Mouse (Mus musculus) MEL (cell line): ENCODE results near the gene Ndufaf2. TPM values are rescaled to one million over a fixed set of nuclear protein-coding genes. Genes with fewer than 3 reads are reported as not detected.

ENCODE experiments used
- DNase-seq: peaks from one replicate; pipeline ENCODE4 v3.0.0; 2011; ENCODE audit warnings: low read depth, low spot score
- H3K27ac ChIP-seq: 2 replicates; pipeline ENCODE4 v1.5.1; 2012; ENCODE audit warnings: low read depth, mild to moderate bottlenecking, control low read depth, low read length, moderate library complexity; ENCODE audit not compliant: control insufficient read depth
- H3K27me3 ChIP-seq, 2 experiments: fragments of 150-350 bp in 1 of 2; sonication (generic) in 1 of 2; 2 replicates each; pipeline ENCODE4 v1.6.1; 2012; ENCODE audit warnings: low read length in 2 of 2, mild to moderate bottlenecking in 2 of 2, improper control_type of control experiment in 1 of 2, moderate library complexity in 1 of 2; ENCODE audit not compliant: insufficient read depth in 2 of 2, control insufficient read depth in 1 of 2
- H3K36me3 ChIP-seq, 2 experiments: 2 replicates each; pipeline ENCODE4 v1.6.1; 2012 to 2014; ENCODE audit warnings: low read length in 2 of 2, improper control_type of control experiment in 1 of 2, inconsistent platforms in 1 of 2, mild to moderate bottlenecking in 1 of 2; ENCODE audit not compliant: insufficient read depth in 2 of 2, control insufficient read depth in 1 of 2
- H3K4me1 ChIP-seq, 2 experiments: fragments of 150-350 bp in 1 of 2; sonication (generic) in 1 of 2; 2 replicates each; pipeline ENCODE4 v1.6.1; 2012; ENCODE audit warnings: low read length in 2 of 2, improper control_type of control experiment in 1 of 2, mild to moderate bottlenecking in 1 of 2; ENCODE audit not compliant: insufficient read depth in 2 of 2, control insufficient read depth in 1 of 2
- H3K4me3 ChIP-seq, 2 experiments: fragments of 150-350 bp in 1 of 2; sonication (generic) in 1 of 2; 2 replicates each; pipeline ENCODE4 v1.5.1; 2012; ENCODE audit warnings: low read depth in 2 of 2, low read length in 2 of 2, mild to moderate bottlenecking in 2 of 2, moderate library complexity in 2 of 2, control low read depth in 1 of 2, improper control_type of control experiment in 1 of 2; ENCODE audit not compliant: control insufficient read depth in 1 of 2, insufficient read depth in 1 of 2
- H3K79me2 ChIP-seq: 2 replicates; pipeline ENCODE4 v1.6.1; 2012; ENCODE audit warnings: mild to moderate bottlenecking, low read length, moderate library complexity; ENCODE audit not compliant: control insufficient read depth, poor library complexity, insufficient read depth
- H3K9ac ChIP-seq: 2 replicates; pipeline ENCODE4 v1.6.1; 2012; ENCODE audit warnings: low read depth, mild to moderate bottlenecking, control low read depth, low read length, moderate library complexity; ENCODE audit not compliant: control insufficient read depth, poor library complexity, severe bottlenecking
- H3K9me3 ChIP-seq: fragments of 150-350 bp; sonication (generic); replicated peaks from 2 replicates; pipeline ENCODE4 v1.6.1; 2012; ENCODE audit warnings: mild to moderate bottlenecking, low read length, improper control_type of control experiment, moderate library complexity; ENCODE audit not compliant: insufficient read depth
- BHLHE40 ChIP-seq: IDR thresholded peaks from 2 replicates; pipeline ENCODE4 v1.6.1; 2012; ENCODE audit warnings: low read depth, mild to moderate bottlenecking, inconsistent platforms, low read length, improper control_type of control experiment, borderline replicate concordance
- CHD1 ChIP-seq: IDR thresholded peaks from 2 replicates; pipeline ENCODE4 v1.6.1; 2012; ENCODE audit warnings: low read depth, mild to moderate bottlenecking, inconsistent platforms, low read length, improper control_type of control experiment
- CHD2 ChIP-seq: IDR thresholded peaks from 2 replicates; pipeline ENCODE4 v1.6.1; 2011; ENCODE audit warnings: low read length, improper control_type of control experiment
- CTCF ChIP-seq, 3 experiments: IDR thresholded peaks in 2 of 3; conservative IDR thresholded peaks in 1 of 3; 2 replicates each; pipeline ENCODE4 v1.5.1; 2011 to 2012; ENCODE audit warnings: low read length in 3 of 3, low read depth in 2 of 3, mild to moderate bottlenecking in 2 of 3, improper control_type of control experiment in 1 of 3, inconsistent platforms in 1 of 3, mixed read lengths in 1 of 3, moderate library complexity in 1 of 3; ENCODE audit not compliant: control insufficient read depth in 1 of 3, insufficient read depth in 1 of 3, poor library complexity in 1 of 3, severe bottlenecking in 1 of 3
- E2F4 ChIP-seq: IDR thresholded peaks from 2 replicates; pipeline ENCODE4 v1.6.1; 2011; ENCODE audit warnings: low read depth, low read length, improper control_type of control experiment, borderline replicate concordance
- ELF1 ChIP-seq: IDR thresholded peaks from 2 replicates; pipeline ENCODE4 v1.6.1; 2014; ENCODE audit warnings: low read depth, mild to moderate bottlenecking, inconsistent platforms, low read length, improper control_type of control experiment, moderate library complexity
- ETS1 ChIP-seq: IDR thresholded peaks from 2 replicates; pipeline ENCODE4 v1.6.1; 2012; ENCODE audit warnings: low read depth, mild to moderate bottlenecking, inconsistent platforms, low read length, improper control_type of control experiment, moderate library complexity
- GABPA ChIP-seq: IDR thresholded peaks from 2 replicates; pipeline ENCODE4 v1.6.1; 2012; ENCODE audit warnings: low read depth, mild to moderate bottlenecking, inconsistent platforms, low read length, improper control_type of control experiment, moderate library complexity
- GATA1 ChIP-seq: IDR thresholded peaks from 2 replicates; pipeline ENCODE4 v1.6.1; 2011; ENCODE audit warnings: low read depth, low read length, improper control_type of control experiment
- HCFC1 ChIP-seq: IDR thresholded peaks from 2 replicates; pipeline ENCODE4 v1.6.1; 2012; ENCODE audit warnings: low read depth, mild to moderate bottlenecking, inconsistent platforms, low read length, improper control_type of control experiment, moderate library complexity
- MAX ChIP-seq: IDR thresholded peaks from 2 replicates; pipeline ENCODE4 v1.6.1; 2011; ENCODE audit warnings: low read length, improper control_type of control experiment
- MEF2A ChIP-seq: IDR thresholded peaks from 2 replicates; pipeline ENCODE4 v1.6.1; 2014; ENCODE audit warnings: low read depth, mild to moderate bottlenecking, inconsistent platforms, low read length, improper control_type of control experiment; ENCODE audit not compliant: poor library complexity, insufficient replicate concordance, severe bottlenecking; ENCODE audit errors: extremely low read depth
- MXI1 ChIP-seq: IDR thresholded peaks from 2 replicates; pipeline ENCODE4 v1.6.1; 2011; ENCODE audit warnings: mild to moderate bottlenecking, low read depth, low read length, improper control_type of control experiment
- MYB ChIP-seq: IDR thresholded peaks from 2 replicates; pipeline ENCODE4 v1.6.1; 2011; ENCODE audit warnings: mild to moderate bottlenecking, low read depth, low read length, improper control_type of control experiment
- MYC ChIP-seq: IDR thresholded peaks from 2 replicates; pipeline ENCODE4 v1.6.1; 2011; ENCODE audit warnings: low read depth, mild to moderate bottlenecking, low read length, improper control_type of control experiment, moderate library complexity
- NELFE ChIP-seq: IDR thresholded peaks from 2 replicates; pipeline ENCODE4 v1.6.1; 2011; ENCODE audit warnings: low read depth, low read length, improper control_type of control experiment
- NRF1 ChIP-seq: IDR thresholded peaks from 2 replicates; pipeline ENCODE4 v1.6.1; 2014; ENCODE audit warnings: low read depth, mild to moderate bottlenecking, inconsistent platforms, low read length, improper control_type of control experiment, moderate library complexity; ENCODE audit not compliant: poor library complexity, insufficient read depth, severe bottlenecking
- POLR2A ChIP-seq, 2 experiments: IDR thresholded peaks; 2 replicates each; pipeline ENCODE4 v1.6.1; 2011 to 2012; ENCODE audit warnings: low read length in 2 of 2, mild to moderate bottlenecking in 2 of 2, control low read depth in 1 of 2, improper control_type of control experiment in 1 of 2, low read depth in 1 of 2, moderate library complexity in 1 of 2; ENCODE audit not compliant: control insufficient read depth in 1 of 2, insufficient read depth in 1 of 2, poor library complexity in 1 of 2
- RAD21 ChIP-seq: IDR thresholded peaks from 2 replicates; pipeline ENCODE4 v1.6.1; 2011; ENCODE audit warnings: mild to moderate bottlenecking, low read depth, low read length, improper control_type of control experiment
- RCOR1 ChIP-seq: IDR thresholded peaks from 2 replicates; pipeline ENCODE4 v1.6.1; 2012; ENCODE audit warnings: low read depth, mild to moderate bottlenecking, inconsistent platforms, low read length, improper control_type of control experiment
- SIN3A ChIP-seq: IDR thresholded peaks from 2 replicates; pipeline ENCODE4 v1.6.1; 2012; ENCODE audit warnings: low read length, improper control_type of control experiment, inconsistent platforms
- TAL1 ChIP-seq: IDR thresholded peaks from 2 replicates; pipeline ENCODE4 v1.6.1; 2012; ENCODE audit warnings: mild to moderate bottlenecking, inconsistent platforms, low read length, moderate library complexity, mixed read lengths
- TCF12 ChIP-seq: IDR thresholded peaks from 2 replicates; pipeline ENCODE4 v1.6.1; 2014; ENCODE audit warnings: low read depth, mild to moderate bottlenecking, inconsistent platforms, low read length, improper control_type of control experiment, moderate library complexity
- UBTF ChIP-seq: IDR thresholded peaks from 2 replicates; pipeline ENCODE4 v1.6.1; 2012; ENCODE audit warnings: low read depth, mild to moderate bottlenecking, inconsistent platforms, low read length, improper control_type of control experiment, moderate library complexity, borderline replicate concordance; ENCODE audit not compliant: insufficient read depth
- USF1 ChIP-seq: IDR thresholded peaks from 2 replicates; pipeline ENCODE4 v1.6.1; 2014; ENCODE audit warnings: low read depth, mild to moderate bottlenecking, inconsistent platforms, low read length, improper control_type of control experiment, moderate library complexity
- USF2 ChIP-seq, 2 experiments: IDR thresholded peaks; 2 replicates each; pipeline ENCODE4 v1.6.1; 2011 to 2012; ENCODE audit warnings: improper control_type of control experiment in 2 of 2, low read length in 2 of 2, borderline replicate concordance in 1 of 2, inconsistent platforms in 1 of 2, low read depth in 1 of 2, mild to moderate bottlenecking in 1 of 2; ENCODE audit not compliant: insufficient read depth in 1 of 2
- ZC3H11A ChIP-seq: IDR thresholded peaks from 2 replicates; pipeline ENCODE4 v1.6.1; 2012; ENCODE audit warnings: low read depth, mild to moderate bottlenecking, inconsistent platforms, low read length, improper control_type of control experiment
- ZKSCAN1 ChIP-seq: IDR thresholded peaks from 2 replicates; pipeline ENCODE4 v1.6.1; 2012; ENCODE audit warnings: low read depth, mild to moderate bottlenecking, inconsistent platforms, low read length, improper control_type of control experiment, moderate library complexity
- ZMIZ1 ChIP-seq: IDR thresholded peaks from 2 replicates; pipeline ENCODE4 v1.6.1; 2012; ENCODE audit warnings: low read depth, mild to moderate bottlenecking, inconsistent platforms, low read length, improper control_type of control experiment, moderate library complexity
- polyA plus RNA-seq, 2 experiments: library from polyadenylated mRNA; stranded (reverse) in 1 of 2; unstranded in 1 of 2; fragments of >175 nt in 1 of 2; fragments of >200 nt in 1 of 2; gene quantifications; 2 replicates each; pipeline versions ENCODE4 v1.2.1 to v1.2.4; 2012; ENCODE audit warnings: low replicate concordance in 2 of 2, low read depth in 1 of 2; ENCODE audit not compliant: insufficient read length in 2 of 2, insufficient read depth in 1 of 2, missing spikeins in 1 of 2
- total RNA-seq: library from RNA; depleted of rRNA; stranded (reverse); fragments of 300-350 nt; gene quantifications from 2 replicates; pipeline ENCODE4 v1.2.3, GENCODE M21; 2012

Ndufaf2 gene
- total and polyA plus RNA-seq, 3 experiments, result 50.9 to 76.0 TPM; not detected in 1

GRCm38 (mm10) chr13:108113536-108113935 is 44.9 kb downstream of the Ndufaf2 start:
- Histone ChIP-seq H3K9me3 (no peaks in the 10 kb centered on the region), H3K27me3 (no peaks in the 10 kb centered on the region)
- TF ChIP-seq MEF2A (no peak), ELF1 (no peak), ZC3H11A (no peak), NELFE (no peak), HCFC1 (no peak), TAL1 (no peak), GATA1 (no peak), ZMIZ1 (no peak), CHD2 (no peak), ZKSCAN1 (no peak), MYC (no peak), BHLHE40 (no peak), CHD1 (no peak), ETS1 (no peak), RAD21 (no peak), CTCF (IDR thresholded peaks at IDR 0.05 in 2 of 3, conservative IDR thresholded peaks at IDR 0.05 in 1 of 3; ENCODE audit: control insufficient read depth in 1 of 3, insufficient read depth in 1 of 3, low read depth in 2 of 3, low read length in 3 of 3, poor library complexity in 1 of 3, severe bottlenecking in 1 of 3) (no peak), USF1 (no peak), MYB (no peak)

GRCm38 (mm10) chr13:108110929-108111328 is 47.5 kb downstream of the Ndufaf2 start:
- Histone ChIP-seq H3K9ac (no peak overlapping the region), H3K9me3 (no peaks in the 10 kb centered on the region), H3K27me3 (no peaks in the 10 kb centered on the region), H3K79me2 (no peaks in the 10 kb centered on the region), H3K36me3 (no peaks in the 10 kb centered on the region; a peak in 1 of 4 replicates), H3K4me1 (0 out of 4 replicates have a peak, but pooled peaks cover 0 to 2% of the 10 kb centered on the region in 2 experiments), H3K27ac (no peak overlapping the region), H3K4me3 (no peak overlapping the region)
- DNase-seq, result no peak
- TF ChIP-seq BHLHE40 (no peak), NRF1 (no peak), UBTF (no peak), MYB (no peak), E2F4 (no peak), TCF12 (no peak), POLR2A (IDR thresholded peaks at IDR 0.05; ENCODE audit: control insufficient read depth in 1 of 2, insufficient read depth in 1 of 2, low read depth in 1 of 2, low read length in 2 of 2, poor library complexity in 1 of 2) (no peak), ELF1 (no peak), MAX (no peak), USF2 (IDR thresholded peaks at IDR 0.05; ENCODE audit: borderline replicate concordance in 1 of 2, insufficient read depth in 1 of 2, low read depth in 1 of 2, low read length in 2 of 2) (no peak), GABPA (no peak), RAD21 (no peak), ZKSCAN1 (no peak), MXI1 (no peak), CHD2 (no peak), HCFC1 (no peak), RCOR1 (no peak), SIN3A (no peak), MYC (no peak)

More at GRCm38 (mm10) chr13:108113536-108113935, 44.9 kb downstream of the Ndufaf2 start:
- H3K4me1 ChIP-seq, result no peaks in the 10 kb centered on the region
- H3K27ac ChIP-seq, result no peak overlapping the region
- H3K9ac ChIP-seq, result no peak overlapping the region
- no peaks in the 10 kb centered on the region for H3K36me3 ChIP-seq
- H3K4me3 ChIP-seq, result no peak overlapping the region
- DNase-seq, result no peak
- H3K79me2 ChIP-seq, result no peaks in the 10 kb centered on the region
